Mouse (Mus musculus) frontal cortex, postnatal 25 days (tissue): Measurements from ENCODE around the gene Abhd14b.

ENCODE experiments used
- DNase-seq, 2 experiments: peaks; one replicate each; pipeline ENCODE4 v3.0.0; 2022; ENCODE audit warnings: low spot score in 2 of 2

The Abhd14b gene

DNA sequence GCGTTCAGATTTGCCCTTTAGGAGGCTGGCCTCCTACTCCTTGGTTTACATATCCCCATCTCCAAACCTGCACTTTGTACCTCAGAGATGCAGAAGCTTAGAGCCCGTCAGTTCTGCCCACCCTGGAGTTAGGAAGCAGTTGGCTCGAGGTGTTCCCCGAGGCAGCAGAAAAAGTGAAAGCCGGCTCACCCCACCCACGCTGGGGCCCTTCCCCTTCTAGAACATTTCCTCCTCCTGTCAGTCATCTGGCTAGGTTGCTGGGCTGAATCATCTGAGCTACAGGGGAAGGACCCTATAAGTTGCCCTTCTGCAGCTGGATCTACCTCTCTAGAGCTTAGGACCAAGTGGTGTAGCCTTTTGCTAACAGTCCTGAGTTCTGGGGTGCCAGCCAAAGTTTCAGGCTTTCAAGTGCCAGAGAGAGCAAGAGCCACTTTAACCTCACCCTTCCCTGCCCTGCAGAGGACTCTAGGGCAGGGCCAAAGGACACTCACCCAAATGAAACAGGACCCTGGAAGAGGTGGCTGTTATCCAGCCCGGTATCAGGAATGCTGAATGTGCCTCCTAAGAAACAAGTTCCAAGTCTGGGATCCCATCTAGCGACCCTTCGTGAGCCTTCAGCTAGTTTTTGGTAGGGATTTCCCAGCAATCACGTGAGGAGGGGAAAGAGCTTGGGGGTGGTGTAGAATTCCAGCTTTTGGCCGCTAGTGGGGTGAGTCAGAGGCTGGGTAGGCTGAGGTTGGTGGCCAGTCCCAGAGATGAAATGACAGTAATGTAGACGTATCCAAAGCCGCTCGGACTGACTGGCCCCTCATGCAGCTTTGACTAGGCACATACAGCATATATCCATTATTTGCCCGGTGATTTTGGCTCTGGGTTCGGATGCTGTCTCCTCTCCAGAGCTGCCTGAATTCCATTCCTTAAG is 29.0 kb downstream of the Abhd14b start:
- peak; percentile 9 to 23 for DNase-seq

DNA sequence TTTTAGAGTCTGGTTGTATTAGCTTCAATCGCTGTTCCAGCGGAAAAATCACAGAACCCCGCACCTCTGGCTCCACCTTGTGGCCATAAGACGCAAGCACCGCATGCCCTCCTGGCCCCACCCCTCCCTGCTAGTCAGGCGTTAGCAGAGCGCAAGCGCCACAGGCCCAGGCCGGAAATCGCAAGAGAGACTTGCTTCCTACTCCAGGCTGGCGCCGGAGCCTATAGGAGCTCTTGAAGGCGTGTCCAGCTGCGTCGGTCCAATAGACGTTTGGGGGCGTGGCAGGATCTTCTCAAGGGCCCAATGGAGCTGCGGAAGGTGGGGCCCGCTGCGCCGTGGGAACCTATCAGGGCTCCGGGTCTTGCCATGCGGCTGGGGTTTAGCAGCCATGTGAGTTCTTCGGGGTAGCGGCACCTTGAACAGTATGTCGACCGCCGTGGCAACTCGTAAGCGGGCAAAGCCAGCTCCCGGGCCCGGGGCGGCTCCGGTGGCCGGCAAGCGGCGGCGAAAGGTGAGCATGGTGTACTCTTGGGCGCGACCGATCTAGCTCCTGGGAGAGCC is 29.7 kb downstream of the Abhd14b start, which contains the start of gene Parp3:
Gene Parp3, minus strand, starts transcription at position 26 of the 561 bp plus-strand sequence.
- DNase-seq = peak; percentile 97 to 98

DNA sequence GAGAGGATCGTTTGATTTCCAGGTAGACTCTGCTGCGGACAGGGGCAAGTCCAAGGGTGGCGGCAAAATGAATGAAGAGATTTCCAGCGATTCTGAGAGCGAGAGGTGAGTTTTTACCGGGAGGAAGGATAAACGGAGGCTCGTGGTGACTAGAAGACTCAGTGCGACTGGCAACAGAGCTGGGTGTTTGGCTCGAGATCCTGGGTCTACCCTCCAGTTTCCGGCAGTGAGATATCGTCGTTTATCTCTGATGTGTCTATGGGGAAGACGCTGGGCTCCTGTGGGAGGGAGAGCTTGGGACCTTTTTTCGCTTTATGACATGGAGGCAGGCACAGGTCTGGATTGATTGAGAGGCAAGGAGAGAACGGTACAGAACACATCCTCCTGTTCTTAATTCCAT is 30.4 kb downstream of the Abhd14b start:
- no peak for DNase-seq

DNA sequence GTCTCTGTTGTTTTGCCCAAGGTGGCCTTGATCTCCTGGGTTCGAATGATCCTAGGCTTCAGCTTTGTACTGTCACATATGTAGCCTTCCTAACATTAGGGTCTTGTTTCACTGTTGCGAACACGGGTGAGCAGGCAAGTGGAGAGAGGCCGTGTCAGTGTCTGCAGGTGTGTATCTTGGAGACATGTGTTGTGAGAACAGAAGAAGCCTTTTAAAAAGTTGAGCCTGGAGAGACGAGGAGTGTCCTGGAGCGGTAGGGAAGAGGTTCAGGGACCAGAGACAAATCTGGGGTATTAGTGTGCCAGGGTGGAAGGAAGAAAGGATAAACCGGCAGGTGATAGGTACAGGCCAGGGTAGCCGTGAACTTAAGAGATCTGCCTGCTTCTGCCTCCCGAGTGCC is 30.8 kb downstream of the Abhd14b start:
- peak in 1 of 2 experiments; percentile 4 for DNase-seq

DNA sequence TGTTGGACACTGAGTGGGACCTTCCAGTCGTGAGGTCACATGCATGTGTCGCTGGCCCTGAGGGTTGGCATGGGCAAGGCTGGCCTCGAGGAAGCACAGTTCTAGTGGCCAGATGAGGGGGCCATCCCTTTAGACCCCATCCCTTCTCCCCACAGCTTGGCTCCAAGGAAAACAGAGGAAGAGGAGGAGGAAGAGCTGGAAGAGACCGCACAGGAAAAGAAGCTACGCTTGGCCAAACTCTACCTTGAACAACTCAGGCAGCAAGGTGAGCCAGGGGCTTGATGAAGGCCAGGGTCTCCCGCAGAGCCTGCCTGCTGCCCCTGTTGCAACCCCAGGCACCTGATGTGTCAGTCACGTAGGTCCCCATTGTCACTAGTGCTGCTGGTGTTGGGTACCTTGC is 33.3 kb downstream of the Abhd14b start:
- DNase-seq = peak in 1 of 2 experiments; percentile 3

DNA sequence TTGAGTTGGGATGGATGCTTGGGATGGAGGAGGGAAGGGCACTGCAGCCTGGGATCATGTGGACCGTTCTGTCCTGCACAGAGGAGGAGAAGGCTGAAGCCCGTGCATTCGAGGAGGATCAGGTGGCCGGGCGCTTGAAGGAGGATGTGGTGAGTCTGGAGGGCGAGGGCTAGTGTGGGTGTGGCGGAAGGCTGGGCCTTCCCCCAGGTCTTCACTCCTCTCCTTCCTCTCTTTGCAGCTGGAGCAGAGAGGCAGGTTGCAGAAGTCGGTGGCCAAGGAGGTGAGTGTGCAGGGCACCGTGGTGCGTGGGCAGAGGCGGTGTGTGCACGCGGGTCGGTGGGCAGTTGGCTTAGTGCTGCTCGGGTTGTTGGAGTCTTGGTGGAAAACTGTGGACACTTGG is 33.8 kb downstream of the Abhd14b start:
- peak in 1 of 2 experiments; percentile 2 for DNase-seq

DNA sequence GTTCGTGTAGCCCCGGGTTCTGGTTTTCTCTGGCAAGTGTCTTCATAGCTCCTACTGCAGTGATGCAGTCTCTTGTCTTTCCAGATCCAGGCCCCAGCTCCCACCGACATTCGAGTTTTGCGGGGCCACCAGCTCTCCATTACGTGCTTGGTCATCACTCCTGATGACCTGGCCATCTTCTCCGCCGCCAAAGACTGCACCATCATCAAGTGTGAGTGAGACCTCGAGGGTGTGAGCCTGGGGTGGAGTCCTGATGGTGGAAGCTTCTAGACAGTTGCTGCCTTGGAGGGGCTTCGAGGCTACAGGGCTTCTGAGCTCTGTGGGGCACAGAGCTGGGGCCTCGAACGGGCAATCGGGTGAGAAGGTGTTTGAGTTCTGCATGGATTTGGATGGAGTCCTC is 34.4 kb downstream of the Abhd14b start:
- DNase-seq = peak in 1 of 2 experiments; percentile 3

DNA sequence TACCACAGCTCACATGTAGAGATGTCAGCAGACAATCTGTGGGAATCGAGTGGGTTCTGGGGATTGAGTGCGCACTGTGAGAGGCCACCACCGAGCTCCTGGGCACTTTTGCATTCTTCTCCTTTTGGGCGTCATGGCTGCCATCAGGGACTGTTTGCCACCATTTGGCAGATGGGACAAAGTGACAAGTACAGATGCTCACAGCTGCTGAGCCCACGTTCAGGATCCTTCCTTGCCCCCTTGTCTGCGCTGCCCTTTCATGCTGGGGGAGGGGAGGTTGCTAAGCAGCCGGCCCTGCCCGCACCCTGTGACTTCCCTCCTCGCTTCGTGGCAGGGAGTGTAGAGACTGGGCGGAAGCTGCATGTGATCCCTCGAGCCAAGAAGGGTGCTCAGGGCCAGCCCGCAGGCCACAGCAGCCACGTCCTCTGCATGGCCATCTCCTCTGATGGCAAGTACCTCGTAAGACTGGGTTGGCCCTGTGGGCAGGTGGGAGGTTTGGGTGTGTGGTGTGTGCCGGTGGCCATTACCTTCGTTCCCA is 35.4 kb downstream of the Abhd14b start:
- peak in 1 of 2 experiments; percentile 2 for DNase-seq

DNA sequence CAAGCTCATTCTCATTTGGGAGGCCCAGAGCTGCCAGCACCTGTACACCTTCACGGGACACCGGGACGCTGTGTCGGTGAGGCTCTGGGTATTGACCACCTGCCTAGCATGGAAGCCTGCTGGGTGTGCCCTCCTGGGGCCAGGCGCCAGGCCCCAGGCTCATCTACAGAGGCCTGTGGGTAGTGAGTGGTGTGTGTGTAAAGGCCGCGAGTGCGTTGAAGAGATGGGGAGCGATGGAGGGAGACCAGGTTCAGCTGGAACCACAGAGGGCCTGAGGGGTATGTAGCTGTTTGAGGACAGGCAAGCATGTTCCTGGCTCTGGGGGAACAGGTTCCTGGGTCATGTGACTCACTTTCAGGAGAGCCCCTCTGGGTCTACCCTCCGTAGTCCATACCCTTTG is 35.9 kb downstream of the Abhd14b start:
- DNase-seq = peak in 1 of 2 experiments; percentile 2

DNA sequence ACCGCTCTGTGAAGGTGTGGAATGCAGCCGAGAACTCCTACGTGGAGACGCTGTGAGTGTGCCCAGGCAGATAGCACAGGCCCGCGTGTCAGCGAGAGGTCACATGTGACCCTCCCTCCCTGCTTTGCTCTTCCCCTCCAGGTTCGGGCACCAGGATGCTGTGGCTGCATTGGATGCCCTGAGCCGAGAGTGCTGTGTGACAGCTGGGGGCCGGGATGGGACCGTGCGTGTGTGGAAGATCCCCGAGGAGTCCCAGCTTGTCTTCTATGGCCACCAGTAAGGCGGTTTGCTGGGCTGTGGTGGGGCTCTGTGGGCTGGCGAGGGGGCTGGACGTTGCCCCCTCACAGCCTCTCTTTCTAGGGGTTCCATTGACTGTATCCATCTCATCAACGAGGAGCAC is 36.3 kb downstream of the Abhd14b start:
- peak in 1 of 2 experiments; percentile 2 for DNase-seq

DNA sequence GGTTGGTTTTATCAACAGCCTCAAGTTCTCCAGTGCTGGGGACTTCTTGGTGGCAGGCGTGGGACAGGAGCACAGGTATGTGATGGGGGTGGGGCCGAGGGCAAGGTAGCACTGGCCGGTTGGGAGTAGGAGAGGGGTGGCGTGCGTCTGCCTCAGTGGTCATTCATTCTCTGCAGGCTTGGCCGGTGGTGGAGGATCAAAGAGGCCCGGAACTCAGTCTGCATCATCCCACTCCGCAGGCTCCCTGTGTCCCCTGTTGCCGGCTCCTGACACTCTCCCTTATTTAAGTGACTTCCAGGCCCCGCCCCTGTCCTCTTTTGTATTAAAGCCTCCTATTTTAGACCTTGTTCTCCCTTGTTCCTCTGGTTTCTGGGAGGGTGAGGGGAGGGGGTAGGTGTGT is 37.8 kb downstream of the Abhd14b start:
- DNase-seq = peak in 1 of 2 experiments; percentile 3

DNA sequence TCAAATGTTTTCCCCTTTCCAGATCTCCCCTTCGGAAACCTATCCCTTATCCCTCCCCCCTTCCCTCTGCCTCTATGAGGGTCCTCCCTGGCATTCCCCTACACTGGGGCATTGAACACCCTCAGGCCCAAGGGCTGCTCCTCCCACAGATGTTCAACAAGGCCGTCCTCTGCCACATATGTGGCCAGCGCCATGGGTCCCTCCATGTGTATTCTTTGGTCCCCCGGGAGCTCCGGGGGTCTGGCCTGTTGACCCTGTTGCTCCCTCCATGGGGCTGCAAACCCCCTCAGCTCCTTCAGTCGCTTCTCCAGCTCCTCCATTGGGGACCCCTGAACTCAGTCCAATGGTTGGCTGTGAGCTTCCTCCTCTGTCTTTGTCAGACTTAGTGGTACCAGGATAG is 40.3 kb downstream of the Abhd14b start:
- DNase-seq = peak in 1 of 2 experiments; percentile 1

DNA sequence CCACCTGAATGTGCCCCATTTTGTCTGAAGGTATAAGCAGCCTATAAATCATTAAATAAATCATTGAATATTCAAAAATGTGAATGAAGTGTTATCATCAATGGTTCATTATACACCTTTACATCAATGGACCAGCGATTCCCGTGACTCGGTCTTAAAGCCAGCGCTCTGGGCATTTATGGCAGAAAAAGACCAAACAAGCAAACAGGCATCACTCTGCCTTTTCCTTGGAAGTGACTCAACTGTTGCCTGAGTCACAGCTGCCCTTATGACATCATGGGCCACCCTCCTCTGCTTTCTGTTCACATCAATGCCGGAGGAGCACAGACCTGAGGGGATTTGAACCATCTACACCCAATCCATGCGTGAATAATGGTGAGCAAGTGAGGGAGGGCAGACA is 52.4 kb downstream of the Abhd14b start, which contains the start of gene Iqcf1:
Gene Iqcf1, plus strand, starts transcription at position 301 of the 400 bp plus-strand sequence.
- peak in 1 of 2 experiments; percentile 1 for DNase-seq

DNA sequence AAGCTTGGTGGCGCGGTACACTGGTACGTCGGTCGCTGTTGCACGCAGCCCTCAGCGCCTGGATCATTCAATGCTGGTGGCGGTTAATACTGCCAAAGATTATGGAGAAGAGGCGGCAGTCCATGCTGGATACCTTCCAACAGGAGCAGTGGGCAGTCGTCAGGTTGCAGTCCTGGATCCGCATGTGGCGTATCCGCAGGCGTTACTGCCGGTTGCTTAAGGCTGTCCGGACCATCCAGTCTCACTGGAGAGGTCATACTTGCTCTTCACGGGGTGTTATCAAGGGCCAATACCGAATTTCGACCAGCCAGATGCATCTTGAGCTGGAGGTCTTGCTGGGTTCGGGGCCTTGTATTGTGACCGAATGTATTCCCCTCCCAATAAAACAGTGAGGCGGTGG is 54.6 kb downstream of the Abhd14b start:
- DNase-seq = no peak
